Mouse (Mus musculus) left cerebral cortex, adult 9 months (tissue): ENCODE data around the gene Zfand2b.
A peak's percentile ranks its signal among the peaks of the same experiment; 100 is the strongest.

Experiments
- DNase-seq, 2 experiments: peaks; one replicate each; pipeline ENCODE4 v3.0.0; 2022; ENCODE audit warnings: low spot score in 2 of 2

Gene Zfand2b

DNA sequence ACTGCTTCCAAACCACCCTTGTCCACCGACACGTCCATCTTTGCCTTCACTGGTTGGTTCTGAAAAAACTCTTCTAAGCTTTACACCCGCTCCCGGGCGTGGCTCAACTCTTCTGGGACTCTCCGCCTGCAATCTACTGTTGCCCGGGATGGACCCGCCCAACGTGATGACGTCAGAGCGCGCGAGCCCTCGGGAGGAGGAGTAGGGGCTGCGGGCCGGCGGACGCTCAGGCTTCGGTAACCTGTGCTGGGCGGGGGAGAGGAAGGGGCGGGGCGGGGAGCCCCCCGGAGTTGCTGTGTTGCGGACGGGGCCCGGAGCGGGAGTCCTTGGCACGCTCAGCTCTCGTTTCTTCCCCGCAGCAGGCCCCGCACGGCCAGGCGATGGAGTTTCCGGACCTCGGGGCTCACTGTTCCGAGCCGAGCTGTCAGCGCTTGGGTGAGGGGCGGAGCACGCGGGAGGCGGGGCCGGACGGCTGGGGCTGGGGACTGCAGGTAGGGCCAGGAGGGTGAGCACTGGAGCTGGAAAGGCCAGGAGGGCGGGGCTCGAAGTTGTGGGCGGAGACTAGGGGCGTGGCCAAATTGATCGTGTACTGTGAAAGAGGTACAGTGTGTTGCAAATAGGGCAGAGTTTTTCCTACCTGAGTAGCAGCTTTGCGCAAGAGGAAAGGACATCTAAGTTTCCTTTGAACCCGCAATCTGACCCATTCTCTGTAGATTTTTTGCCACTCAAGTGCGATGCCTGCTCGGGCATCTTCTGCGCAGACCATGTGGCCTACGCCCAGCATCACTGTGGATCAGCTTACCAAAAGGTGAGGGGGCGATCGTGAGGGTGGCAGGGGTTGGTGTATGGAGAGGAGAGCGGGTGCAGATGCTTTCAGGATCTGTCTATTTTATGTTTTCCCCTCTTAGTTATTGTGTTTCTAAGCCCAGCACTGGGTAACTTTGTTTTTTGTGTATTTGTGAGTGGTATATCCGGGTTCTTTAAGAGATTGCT, at the start of gene Zfand2b:
Gene Zfand2b (plus strand): TSS at position 175 of the 993 bp plus-strand sequence.
- DNase-seq: peak; percentile 81 to 95

DNA sequence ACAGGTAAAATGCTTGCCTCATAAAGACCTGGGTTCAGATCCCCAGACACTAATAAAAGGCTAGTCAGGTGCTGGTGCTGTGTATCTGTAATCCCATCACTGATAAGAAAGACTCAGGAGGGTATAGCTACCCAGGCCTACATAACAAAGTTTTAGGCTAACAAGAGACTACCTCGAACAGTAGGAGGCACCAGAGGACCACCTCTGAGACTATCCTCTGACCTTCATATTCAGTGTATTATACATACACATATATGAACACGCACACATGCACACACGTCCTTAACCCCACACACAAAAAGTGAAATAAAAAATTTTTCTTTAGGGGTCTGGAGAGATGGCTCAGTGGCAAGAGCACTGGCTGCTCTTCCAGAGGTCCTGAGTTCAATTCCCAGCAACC, 46.2 kb upstream of the Zfand2b start:
- DNase-seq: no peak

DNA sequence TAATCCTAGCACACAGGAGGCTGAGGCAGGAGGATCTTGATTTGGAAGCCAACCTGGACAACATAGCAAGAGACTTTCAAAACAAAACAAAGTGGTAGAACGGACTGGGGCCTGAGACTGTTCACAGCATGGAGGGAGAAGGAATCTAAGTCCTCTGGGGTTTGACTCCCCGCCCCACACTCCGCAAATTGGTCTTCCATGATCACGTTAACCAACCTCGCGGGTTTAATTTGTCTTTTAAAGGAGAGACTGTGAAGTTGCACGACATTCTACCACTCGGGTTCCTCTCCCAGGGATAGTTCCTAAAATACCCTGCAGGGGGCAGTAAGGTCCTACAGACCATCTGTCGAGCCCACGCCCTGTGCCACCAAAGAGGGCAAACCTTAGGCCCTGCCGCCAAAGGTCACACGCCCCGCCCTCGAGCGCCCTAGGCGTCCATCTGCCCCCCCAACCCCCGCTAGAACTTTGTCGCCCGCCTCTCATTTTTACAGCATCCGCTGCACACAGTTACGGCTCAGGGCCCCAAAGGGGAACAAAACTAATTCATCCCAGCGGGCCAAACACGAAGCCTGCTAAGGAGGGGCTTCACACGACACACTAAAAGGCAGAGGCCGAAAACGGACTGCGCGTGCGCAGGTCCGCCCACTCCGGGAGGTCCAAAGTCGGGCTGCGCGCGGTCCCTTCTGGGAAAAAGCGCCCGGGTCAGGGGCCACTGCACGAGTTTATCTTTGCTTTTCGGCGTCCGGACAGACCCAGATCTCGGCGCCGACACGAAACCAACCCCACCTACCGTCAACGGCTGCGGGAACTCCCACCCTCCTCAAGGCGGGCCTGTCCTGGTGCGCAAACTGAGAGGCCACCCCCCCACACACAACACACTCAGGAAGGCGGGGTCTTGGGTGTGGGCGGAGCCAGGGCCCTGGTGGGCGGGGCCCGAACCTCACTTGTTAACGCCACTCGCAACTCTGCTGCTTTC, 43.8 kb upstream of the Zfand2b start, which contains the start of gene Nhej1:
Gene Nhej1 (minus strand): TSS at position 855 of the 976 bp plus-strand sequence.
- DNase-seq: peak; percentile 76 to 90

DNA sequence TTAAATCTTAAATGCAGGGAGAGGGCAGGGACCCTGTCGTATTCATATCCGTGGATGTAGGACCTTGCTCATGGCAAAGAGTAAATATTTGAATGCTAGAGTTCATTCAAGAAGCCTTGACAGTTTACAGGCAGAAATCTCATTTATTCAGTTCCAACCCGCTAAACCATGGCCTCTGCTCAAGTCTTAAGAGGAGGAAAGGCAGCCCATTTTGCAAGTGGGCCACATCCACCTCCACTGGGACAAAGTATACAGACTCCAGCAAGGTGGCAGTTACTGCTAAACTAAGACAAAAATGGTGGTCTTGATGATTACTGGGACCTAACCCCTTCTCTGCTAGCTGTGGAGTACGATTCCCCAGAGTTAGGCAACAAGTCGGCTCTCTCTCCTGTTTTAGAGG, 43.0 kb upstream of the Zfand2b start:
- no peak for DNase-seq

DNA sequence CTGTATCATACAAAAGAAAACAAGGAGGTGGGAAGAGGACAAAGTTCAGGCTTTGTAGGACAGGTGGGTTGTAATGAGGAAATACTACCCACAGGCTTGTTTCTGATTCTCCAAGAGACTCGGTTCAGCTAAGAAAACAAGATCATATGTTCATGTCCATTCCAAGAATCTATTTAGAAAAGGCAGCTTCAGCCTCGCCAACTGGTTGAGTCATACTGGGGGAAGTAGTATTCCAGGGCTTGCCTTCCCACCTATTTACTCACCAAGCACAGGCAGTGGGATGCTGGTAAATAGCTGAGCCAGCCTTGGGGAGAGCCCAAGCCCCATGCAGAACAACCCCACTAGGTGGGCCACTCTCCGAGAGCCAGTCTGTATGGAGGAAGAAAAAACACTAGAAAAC, 39.8 kb upstream of the Zfand2b start:
- DNase-seq: no peak

DNA sequence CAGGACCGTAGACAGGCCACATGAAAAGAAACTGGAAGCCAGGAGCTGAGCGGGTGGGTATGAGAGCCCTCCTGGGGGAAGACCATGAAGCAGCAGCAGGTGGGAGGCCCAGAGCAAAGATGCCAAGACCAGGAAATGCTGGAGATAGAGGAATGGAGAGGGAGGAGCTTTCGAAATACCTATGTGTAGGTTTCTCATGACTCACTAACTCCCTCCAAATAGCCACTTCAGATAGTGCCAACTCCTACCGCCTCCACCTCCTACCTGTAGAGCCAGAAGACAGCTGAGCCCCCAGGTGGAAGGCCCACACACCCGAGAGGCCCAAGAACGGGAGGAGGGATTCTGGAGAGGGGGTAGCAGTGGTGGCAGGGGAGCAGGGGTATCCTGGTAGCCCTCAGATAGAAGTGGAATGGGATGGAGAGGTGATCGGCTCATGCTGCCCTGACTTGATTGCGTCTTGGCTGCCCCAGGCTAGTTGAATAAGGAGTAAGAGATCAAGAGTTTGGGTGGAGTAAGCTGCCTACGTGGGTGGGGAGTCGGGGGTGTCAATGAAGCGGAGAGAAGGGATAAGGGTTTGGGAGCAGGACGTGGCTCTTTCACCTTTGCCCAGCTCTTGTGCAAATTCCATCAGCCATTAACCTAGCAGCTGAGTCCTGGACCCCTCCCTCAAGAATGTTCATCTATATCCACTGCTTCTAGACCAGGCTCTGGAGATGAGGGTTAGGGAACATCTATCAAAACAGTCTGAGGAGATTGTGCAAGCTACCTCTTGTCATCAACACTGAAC, 34.8 kb upstream of the Zfand2b start, which contains the start of gene Slc23a3:
Gene Slc23a3 (minus strand): TSS at position 470 of the 787 bp plus-strand sequence.
- no peak for DNase-seq

DNA sequence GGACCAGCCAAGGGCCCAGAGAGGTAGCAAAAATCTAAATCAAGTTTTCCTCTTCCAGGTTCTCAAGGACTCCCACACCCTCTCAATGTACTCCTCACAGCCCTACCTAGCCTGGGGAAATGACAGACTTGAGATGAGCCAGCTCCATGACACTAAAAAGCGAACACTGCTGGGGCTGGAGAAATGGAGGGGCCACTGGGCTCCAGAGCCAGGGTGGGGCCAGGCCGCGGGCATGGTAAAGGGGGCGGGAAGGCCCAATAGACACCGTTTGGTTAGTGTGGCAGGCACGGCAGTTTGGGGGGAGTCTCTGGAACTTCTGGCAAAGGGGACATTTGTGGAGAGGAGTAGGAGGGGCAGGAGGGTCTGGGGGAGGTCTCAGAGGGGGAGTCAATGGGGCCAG, 32.2 kb upstream of the Zfand2b start:
- DNase-seq: no peak

DNA sequence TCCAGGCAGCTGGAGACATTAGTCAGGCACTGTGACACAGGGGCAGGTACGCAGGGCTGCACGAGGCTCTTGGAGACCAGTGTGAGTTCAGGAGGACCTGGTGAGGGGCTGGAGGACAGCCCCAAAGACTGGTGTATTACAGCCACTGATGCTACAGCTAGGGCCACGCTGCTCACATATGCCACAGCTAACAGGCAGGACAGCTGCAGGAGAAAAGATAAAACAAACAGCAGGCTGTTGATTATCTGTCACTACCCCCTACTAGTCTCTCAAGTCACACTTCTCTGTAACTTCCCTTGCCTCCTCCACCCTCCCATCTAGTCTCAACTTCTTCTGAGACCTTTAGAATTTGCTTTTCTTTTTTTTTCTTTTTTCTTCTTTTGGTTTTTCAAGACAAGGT, 31.7 kb upstream of the Zfand2b start:
- DNase-seq: no peak

DNA sequence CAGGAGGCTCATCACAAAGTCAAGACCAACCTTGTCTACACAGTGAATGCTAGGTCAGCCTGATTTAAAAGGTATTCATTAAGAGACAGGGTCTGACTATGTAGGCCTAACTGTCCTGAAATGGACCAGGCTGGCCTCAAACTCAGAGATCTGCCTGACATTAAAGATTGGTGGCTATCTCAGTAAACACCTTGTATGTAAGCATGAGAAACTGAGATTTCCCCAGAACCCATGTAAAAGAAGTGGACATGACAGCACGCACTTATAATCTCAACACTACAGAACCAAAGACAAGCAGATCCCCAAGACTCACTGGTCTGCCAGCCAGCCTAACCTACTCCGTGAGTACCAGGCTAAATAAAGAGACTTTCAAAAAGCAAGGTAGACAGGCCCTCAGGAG, 30.0 kb upstream of the Zfand2b start:
- DNase-seq: no peak

DNA sequence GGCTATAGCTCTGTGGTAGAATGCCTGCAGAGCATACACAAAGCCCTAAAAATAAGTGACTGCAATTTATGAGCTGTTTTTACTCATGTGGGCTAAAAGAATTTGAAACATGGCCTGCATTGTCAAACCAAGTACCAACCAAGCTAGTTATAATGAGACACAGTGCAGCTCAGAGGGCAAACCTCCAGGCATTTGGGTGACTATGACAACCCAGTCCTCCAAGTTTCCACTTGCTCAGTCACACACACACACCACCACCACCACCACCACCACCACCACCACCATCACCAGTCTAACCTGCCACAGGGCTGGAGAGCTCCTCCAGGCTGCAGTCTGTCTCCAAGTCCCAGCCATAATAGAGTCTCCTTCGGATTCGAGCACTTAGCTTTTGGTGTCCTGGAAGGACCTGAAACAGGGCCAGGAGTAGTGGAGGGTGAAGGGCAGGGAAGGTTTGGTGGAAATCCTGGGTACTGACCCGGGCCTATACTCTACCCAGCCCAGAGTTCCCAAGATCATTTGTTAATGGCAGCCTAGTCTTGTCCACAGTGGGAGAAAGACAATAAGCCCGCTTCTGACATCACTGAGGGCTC, 27.8 kb upstream of the Zfand2b start:
- DNase-seq: no peak

DNA sequence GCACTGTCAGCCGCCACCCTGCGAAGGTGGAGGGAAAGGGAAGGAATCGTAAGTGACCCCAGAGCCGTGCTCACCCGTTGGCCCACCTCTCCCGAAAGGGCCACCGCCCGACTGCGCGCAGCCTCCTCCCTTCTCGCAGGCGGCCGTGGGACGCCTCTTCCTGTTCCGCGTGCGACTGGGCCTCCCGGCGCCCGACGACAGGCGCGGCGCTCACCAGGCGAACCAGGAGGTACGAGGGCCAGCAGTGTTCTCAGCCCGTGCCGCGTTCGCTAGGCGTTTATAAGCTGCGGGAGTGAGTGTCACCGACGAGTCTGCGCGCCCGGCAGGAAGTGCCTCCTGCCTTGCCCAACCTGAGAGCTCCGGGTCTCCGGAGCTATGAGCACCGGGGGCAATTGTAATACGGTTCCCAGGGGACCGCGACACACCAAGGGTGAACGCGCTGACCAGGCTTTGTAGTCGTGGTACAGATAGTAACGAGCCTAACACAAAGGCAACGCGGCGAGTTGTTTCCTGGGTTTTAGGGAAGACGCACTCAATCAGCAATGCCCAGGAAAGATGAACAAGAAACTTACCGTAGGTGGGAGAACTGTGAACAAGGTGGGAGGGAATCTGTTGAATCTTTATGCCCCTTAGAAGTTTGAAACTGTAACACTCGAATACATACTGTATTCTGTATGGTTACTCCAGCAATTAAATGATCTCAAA, 26.8 kb upstream of the Zfand2b start:
- peak in 1 of 2 experiments; percentile 52 for DNase-seq

DNA sequence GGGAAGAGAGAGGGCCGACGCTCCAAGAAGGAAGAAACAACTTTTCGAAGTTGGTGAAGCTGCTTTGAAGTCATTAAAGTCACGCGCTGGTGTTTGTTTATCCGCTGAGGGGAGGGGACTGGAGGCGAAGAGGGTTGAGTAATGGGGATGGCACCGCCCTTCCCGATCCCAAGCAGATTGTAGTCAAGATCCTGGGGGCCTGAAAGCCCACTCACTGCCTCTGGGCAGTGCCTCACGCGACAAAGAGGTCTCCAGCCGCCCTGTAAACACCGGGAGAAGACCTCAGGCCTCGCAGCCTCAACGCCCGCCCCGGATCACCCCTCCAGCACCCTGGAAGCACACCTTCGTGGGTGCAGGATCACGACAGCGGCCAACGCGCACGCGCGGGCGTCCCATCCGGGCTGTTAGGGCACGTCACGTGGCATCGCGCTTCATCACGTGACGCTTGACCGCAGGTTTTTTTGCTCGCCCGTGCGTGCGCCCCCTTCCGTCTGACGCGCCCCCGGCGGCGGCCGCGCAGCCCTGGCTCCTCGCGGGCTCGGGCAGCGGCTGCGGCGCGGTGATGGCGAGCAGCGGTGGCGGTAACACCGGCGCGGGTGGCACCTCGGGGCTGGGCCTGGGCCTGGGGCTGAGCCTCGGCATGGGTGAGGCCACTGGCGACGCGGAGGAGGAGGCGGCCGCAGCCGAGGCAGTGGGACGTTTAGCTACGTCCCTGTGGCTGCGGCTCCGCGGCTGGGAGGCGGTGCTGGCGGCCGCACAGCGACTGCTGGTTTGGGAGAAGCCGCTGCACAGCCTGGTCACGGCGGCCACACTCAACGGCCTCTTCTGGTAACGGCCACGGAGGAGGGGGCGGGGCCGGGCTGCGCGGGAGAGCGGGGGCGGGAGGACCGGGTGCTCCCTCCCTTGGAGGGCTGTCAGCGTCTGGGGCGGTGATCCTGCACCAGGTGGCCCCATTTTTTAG, 25.9 kb upstream of the Zfand2b start, which contains the start of the genes Cnppd1 and Retreg2:
Gene Cnppd1 (minus strand): TSS at position 411 of the 961 bp plus-strand sequence.
Gene Retreg2 (plus strand): TSS at position 478 of the 961 bp plus-strand sequence.
- peak; percentile 87 to 95 for DNase-seq

DNA sequence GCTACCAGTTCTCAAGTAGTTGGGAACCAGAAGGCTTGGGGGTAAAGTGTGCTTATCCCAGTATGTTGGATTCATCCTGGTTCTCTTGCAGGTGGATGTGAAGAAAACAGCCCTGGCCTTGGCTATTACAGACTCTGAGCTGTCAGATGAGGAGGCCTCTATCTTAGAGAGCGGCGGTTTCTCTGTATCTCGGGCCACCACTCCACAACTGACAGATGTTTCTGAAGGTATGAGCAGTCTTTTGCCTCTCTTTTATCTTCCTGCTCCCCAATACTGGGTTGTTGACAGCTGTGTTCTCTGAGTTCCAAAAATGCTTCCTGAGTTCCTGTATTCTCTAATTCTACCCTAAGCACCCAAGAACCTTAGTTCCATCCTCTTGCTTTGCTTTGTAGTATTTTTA, 22.9 kb upstream of the Zfand2b start:
- DNase-seq: no peak

DNA sequence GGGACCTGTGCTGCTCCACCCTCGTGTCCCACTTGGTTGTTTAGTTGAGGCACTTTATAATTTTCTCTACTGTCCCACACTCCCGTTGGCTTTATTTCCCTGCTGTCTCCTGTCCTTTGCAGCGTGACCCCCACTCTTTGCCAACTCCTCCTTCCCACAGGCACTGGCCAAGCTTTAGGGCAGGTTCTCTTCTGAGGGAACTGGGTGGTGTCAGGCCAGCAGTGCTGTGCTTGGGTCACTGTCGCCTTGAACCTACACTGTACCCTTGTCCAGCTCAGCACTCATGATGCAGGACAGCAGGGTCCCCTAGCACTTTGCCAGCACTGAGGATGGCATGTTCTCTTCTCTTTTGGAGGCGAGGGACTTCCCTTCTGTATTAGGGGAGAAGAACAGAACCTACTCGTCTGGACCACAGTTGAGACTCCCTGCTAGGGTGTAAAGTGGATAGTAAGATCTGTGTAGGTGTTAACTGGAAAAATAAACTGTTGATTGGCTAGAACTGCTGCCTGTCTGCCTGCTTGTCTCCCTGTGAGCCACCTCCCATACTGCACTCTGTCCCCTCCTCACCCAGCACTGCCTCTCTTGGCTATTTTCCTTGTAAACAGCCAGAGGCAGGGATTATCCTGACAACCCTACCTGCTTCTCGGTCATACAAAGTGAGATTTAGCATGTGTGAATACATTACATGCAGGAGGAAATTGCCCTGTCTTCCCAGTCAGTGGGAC, 20.9 kb upstream of the Zfand2b start:
- no peak for DNase-seq

DNA sequence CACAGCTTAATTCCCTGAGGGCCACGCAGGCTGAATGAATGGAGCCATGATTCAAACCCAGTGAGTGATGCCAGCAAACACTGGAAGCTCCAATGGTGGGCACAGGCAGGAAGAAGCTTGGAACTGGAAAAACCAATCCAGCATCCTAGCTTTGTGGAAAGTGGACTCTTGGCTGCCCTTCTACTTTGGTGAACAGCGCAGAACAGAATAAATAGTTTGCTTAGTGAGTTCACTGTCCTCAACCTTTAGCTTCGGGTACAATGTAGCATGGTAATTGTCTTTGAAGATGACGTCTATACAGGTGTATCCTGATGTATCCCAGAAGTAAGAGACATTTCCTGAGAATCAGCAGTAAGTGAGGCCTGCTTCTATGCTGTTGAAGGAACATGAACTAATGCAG, 19.7 kb upstream of the Zfand2b start:
- no peak for DNase-seq

DNA sequence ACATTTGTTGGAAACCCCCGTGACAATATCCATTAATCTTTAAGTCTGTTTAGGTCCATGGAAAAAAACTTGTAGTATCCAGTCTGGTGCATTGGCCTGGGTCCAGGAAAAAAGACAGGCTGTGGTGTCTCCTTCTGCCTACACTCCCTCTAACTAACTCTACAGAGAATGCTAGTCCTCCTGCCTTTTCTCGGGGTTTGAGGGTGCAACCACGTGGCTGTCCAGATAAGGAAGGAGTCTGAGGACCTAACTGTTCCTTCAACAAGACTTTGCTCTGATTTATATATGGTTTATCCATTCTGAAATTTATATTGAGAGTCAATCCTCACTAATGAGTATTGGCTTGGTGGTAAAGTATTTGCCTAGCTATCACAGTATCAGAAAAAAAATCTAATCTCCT, 12.6 kb upstream of the Zfand2b start:
- DNase-seq: no peak

DNA sequence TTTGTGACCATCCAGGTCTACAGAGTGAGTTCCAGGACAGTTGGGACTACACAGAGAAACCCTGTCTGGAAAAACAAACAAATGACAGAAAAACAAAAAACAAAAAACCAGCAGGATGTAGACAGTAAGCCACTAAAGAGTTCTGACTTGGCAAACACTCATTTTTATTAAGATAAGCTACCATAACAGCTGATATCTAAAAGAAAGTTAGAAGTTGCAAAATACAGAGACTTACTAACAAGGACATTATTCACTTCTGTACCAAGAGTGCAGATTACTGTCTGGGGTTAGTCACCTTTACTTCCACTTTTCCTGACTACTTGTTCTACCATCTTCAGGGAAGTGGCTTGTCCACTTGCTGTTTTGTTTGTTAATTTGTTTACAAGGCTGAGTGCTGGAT, 9.5 kb upstream of the Zfand2b start:
- no peak for DNase-seq
